Mouse (Mus musculus): ENCODE results near the gene Pask. TPM values are rescaled to one million over a fixed set of nuclear protein-coding genes. Genes with fewer than 3 reads are reported as not detected.

The Pask gene
- polyA plus RNA-seq, 1 experiment, result 1.6 TPM

- Histone ChIP-seq H3K27me3 (ENCODE audit: control insufficient read depth, insufficient read depth, low read length) (no peaks in the 10 kb centered on the region), H3K27ac (ENCODE audit: insufficient read depth, low read depth, low read length) (no peak overlapping the region), H3K4me3 (ENCODE audit: low read depth, low read length) (no peak overlapping the region), H3K4me1 (ENCODE audit: control insufficient read depth, insufficient read depth, insufficient read length, low read length) (no peaks in the 10 kb centered on the region), H3K36me3 (ENCODE audit: control insufficient read depth, insufficient read depth, low read length) (peaks cover 48% of the 10 kb centered on the region)
- TF ChIP-seq POLR2A (IDR thresholded peaks at IDR 0.05; ENCODE audit: low read depth, low read length), result no peak
- no peak for TF ChIP-seq CTCF (IDR thresholded peaks at IDR 0.05; ENCODE audit: extremely low read depth, insufficient read length, insufficient replicate concordance, low read depth, low read length)
- WGBS, result 84% methylated on average over 4 of the region's 4 CpGs
These were observed 19.4 kb upstream of the Pask start for GRCm38 (mm10) chr1:93362661-93363060.

- peaks cover 69% of the 10 kb centered on the region for H3K36me3 ChIP-seq (ENCODE audit: control insufficient read depth, insufficient read depth, low read length)
- no peaks in the 10 kb centered on the region for H3K27me3 ChIP-seq (ENCODE audit: control insufficient read depth, insufficient read depth, low read length)
- no peak overlapping the region for H3K27ac ChIP-seq (ENCODE audit: insufficient read depth, low read depth, low read length)
- no peak overlapping the region for H3K4me3 ChIP-seq (ENCODE audit: low read depth, low read length)
- TF ChIP-seq POLR2A (IDR thresholded peaks at IDR 0.05; ENCODE audit: low read depth, low read length) (no peak), CTCF (IDR thresholded peaks at IDR 0.05; ENCODE audit: extremely low read depth, insufficient read length, insufficient replicate concordance, low read depth, low read length) (no peak)
- no peaks in the 10 kb centered on the region for H3K4me1 ChIP-seq (ENCODE audit: control insufficient read depth, insufficient read depth, insufficient read length, low read length)
- WGBS, result 89% methylated on average over 2 of the region's 2 CpGs
These were observed 9.4 kb upstream of the Pask start for GRCm38 (mm10) chr1:93352724-93353123.

GRCm38 (mm10) chr1:93349701-93350100, 6.4 kb upstream of the Pask start:
- H3K36me3 ChIP-seq (ENCODE audit: control insufficient read depth, insufficient read depth, low read length), result peaks cover 50% of the 10 kb centered on the region
- no peak for TF ChIP-seq POLR2A (IDR thresholded peaks at IDR 0.05; ENCODE audit: low read depth, low read length)
- TF ChIP-seq CTCF (IDR thresholded peaks at IDR 0.05; ENCODE audit: extremely low read depth, insufficient read length, insufficient replicate concordance, low read depth, low read length), result no peak
- no peak overlapping the region for H3K27ac ChIP-seq (ENCODE audit: insufficient read depth, low read depth, low read length)
- 30% methylated on average over 4 of the region's 4 CpGs for WGBS
- no peaks in the 10 kb centered on the region for H3K27me3 ChIP-seq (ENCODE audit: control insufficient read depth, insufficient read depth, low read length)
- no peaks in the 10 kb centered on the region for H3K4me1 ChIP-seq (ENCODE audit: control insufficient read depth, insufficient read depth, insufficient read length, low read length)
- no peak overlapping the region for H3K4me3 ChIP-seq (ENCODE audit: low read depth, low read length)

- Histone ChIP-seq H3K36me3 (ENCODE audit: control insufficient read depth, insufficient read depth, low read length) (peaks cover 31% of the 10 kb centered on the region), H3K27ac (ENCODE audit: insufficient read depth, low read depth, low read length) (no peak overlapping the region), H3K4me3 (ENCODE audit: low read depth, low read length) (no peak overlapping the region), H3K27me3 (ENCODE audit: control insufficient read depth, insufficient read depth, low read length) (no peaks in the 10 kb centered on the region), H3K4me1 (ENCODE audit: control insufficient read depth, insufficient read depth, insufficient read length, low read length) (no peaks in the 10 kb centered on the region; the same call in 1 of the 2 replicates)
- TF ChIP-seq POLR2A (IDR thresholded peaks at IDR 0.05; ENCODE audit: low read depth, low read length) (no peak), CTCF (IDR thresholded peaks at IDR 0.05; ENCODE audit: extremely low read depth, insufficient read length, insufficient replicate concordance, low read depth, low read length) (no peak)
- 87% methylated on average over 5 of the region's 5 CpGs for WGBS
These were observed 3.9 kb upstream of the Pask start for GRCm38 (mm10) chr1:93347176-93347575.

- H3K4me3 ChIP-seq (ENCODE audit: low read depth, low read length), result peak overlapping the region; percentile 67
- H3K27ac ChIP-seq (ENCODE audit: insufficient read depth, low read depth, low read length), result no peak overlapping the region
- H3K27me3 ChIP-seq (ENCODE audit: control insufficient read depth, insufficient read depth, low read length), result no peaks in the 10 kb centered on the region
- H3K36me3 ChIP-seq (ENCODE audit: control insufficient read depth, insufficient read depth, low read length), result peaks cover 8% of the 10 kb centered on the region
- no peaks in the 10 kb centered on the region; the same call in 1 of the 2 replicates for H3K4me1 ChIP-seq (ENCODE audit: control insufficient read depth, insufficient read depth, insufficient read length, low read length)
- WGBS, result under 1% methylated on average over 39 of the region's 39 CpGs
- TF ChIP-seq CTCF (IDR thresholded peaks at IDR 0.05; ENCODE audit: extremely low read depth, insufficient read length, insufficient replicate concordance, low read depth, low read length) (no peak), POLR2A (IDR thresholded peaks at IDR 0.05; ENCODE audit: low read depth, low read length) (peak; percentile 70; the same call in 1 of the 2 replicates)
These were observed 294 bp upstream of the Pask start for GRCm38 (mm10) chr1:93343504-93344047.

- Histone ChIP-seq H3K36me3 (ENCODE audit: control insufficient read depth, insufficient read depth, low read length) (no peaks in the 10 kb centered on the region), H3K27me3 (ENCODE audit: control insufficient read depth, insufficient read depth, low read length) (no peaks in the 10 kb centered on the region), H3K4me1 (ENCODE audit: control insufficient read depth, insufficient read depth, insufficient read length, low read length) (no peaks in the 10 kb centered on the region; the same call in 1 of the 2 replicates), H3K4me3 (ENCODE audit: low read depth, low read length) (no peak overlapping the region), H3K27ac (ENCODE audit: insufficient read depth, low read depth, low read length) (no peak overlapping the region)
- TF ChIP-seq CTCF (IDR thresholded peaks at IDR 0.05; ENCODE audit: extremely low read depth, insufficient read length, insufficient replicate concordance, low read depth, low read length) (no peak), POLR2A (IDR thresholded peaks at IDR 0.05; ENCODE audit: low read depth, low read length) (no peak)
- WGBS, result 75% methylated on average over 2 of the region's 2 CpGs
These were observed 8.7 kb downstream of the Pask start for GRCm38 (mm10) chr1:93334621-93335020.

- WGBS, result 68% methylated on average over 3 of the region's 3 CpGs
- no peaks in the 10 kb centered on the region; the same call in 1 of the 2 replicates for H3K36me3 ChIP-seq (ENCODE audit: control insufficient read depth, insufficient read depth, low read length)
- no peak for TF ChIP-seq POLR2A (IDR thresholded peaks at IDR 0.05; ENCODE audit: low read depth, low read length)
- no peak for TF ChIP-seq CTCF (IDR thresholded peaks at IDR 0.05; ENCODE audit: extremely low read depth, insufficient read length, insufficient replicate concordance, low read depth, low read length)
- no peaks in the 10 kb centered on the region for H3K4me1 ChIP-seq (ENCODE audit: control insufficient read depth, insufficient read depth, insufficient read length, low read length)
- H3K27me3 ChIP-seq (ENCODE audit: control insufficient read depth, insufficient read depth, low read length), result no peaks in the 10 kb centered on the region
- H3K4me3 ChIP-seq (ENCODE audit: low read depth, low read length), result no peak overlapping the region
- no peak overlapping the region for H3K27ac ChIP-seq (ENCODE audit: insufficient read depth, low read depth, low read length)
These were observed 16.8 kb downstream of the Pask start for GRCm38 (mm10) chr1:93326446-93326845.

Measured in small intestine, adult 2 months (tissue).